In the genomic region with DNA sequence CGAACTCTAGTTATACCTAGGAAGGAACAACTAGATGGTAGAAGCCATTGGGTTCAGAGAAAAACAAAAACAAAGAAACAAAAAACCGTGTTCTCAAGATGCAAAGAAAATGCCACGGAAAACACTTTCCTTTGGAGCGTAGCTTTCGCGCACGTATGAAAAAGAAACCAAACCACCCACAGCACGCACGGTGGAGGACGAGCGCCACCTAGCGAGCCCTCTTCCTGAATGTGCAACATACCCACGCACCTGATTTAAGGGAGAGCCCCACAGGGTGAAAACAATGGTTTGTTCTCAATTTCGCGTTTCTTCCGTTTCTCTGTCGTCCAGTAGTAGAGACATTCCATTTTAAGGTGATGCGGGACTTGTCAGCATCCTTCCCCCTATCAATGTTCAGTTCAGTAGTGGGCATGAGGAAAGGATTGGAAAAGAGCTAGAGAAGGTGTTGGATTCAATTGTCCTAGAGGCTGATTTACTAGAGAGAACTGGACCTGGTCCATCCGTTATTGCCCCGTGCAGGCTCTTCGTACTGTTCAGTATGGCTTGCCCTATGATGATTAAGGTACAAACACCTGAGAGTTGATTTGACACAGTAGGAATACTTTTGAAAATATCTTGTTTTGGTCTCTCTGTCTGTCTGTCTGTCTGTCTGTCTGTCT, we compare ENCODE assay signal across 7 mouse cellular contexts. TPM values are rescaled to one million over a fixed set of nuclear protein-coding genes. Genes with fewer than 3 reads are reported as not detected.
A peak's percentile ranks its signal among the peaks of the same experiment; 100 is the strongest.
DNase-seq lines count a peak whose midpoint lies in the region; ATAC-seq lines count a peak whose summit lies in the region.

No protein-coding gene starts in this region.

- peak; percentile 91 to 92 for DNase-seq in adrenal gland, adult 18-20 months (ENCODE audit: low spot score in 2 of 2)
- peak; percentile 93 for DNase-seq in embryo, embryonic 11 days
- DNase-seq in gastrocnemius, postnatal 36 days = peak; percentile 76 to 85
- DNase-seq in left cerebral cortex, postnatal 25 days (ENCODE audit: low spot score in 2 of 2) = peak; percentile 82 to 86
- DNase-seq in midbrain, embryonic 10.5 days (ENCODE audit: low spot score) = peak; percentile 88
- peak; percentile 98 for DNase-seq in right cerebral cortex, postnatal 4 days

- H3K4me1 ChIP-seq in intestine, embryonic 15.5 days (replicated peaks) = peaks cover 13% of the 10 kb centered on the region
- peaks cover 32% of the 10 kb centered on the region for H3K4me1 ChIP-seq in midbrain, embryonic 10.5 days

- peak overlapping the region; percentile 34 for H3K4me2 ChIP-seq in intestine, embryonic 15.5 days (replicated peaks)

- H3K9ac ChIP-seq in intestine, embryonic 15.5 days = no peak overlapping the region

- H3K27me3 ChIP-seq in intestine, embryonic 15.5 days (replicated peaks) = peaks cover 33% of the 10 kb centered on the region
- H3K27me3 ChIP-seq in midbrain, embryonic 10.5 days (ENCODE audit: low read depth, poor library complexity, severe bottlenecking) = peaks cover 56% of the 10 kb centered on the region

- intact Hi-C loops in gastrocnemius, postnatal 36 days (cut with DNase I) = loop anchor here (2.0 to 10.0 kb wide), 3 partner anchors 224 to 716 kb away; no protein-coding TSS in a partner anchor
- intact Hi-C loops in left cerebral cortex, postnatal 25 days (cut with DNase I) = loop anchor here (1.0 kb wide), 2 partner anchors 643 to 716 kb away; no protein-coding TSS in a partner anchor

- ATAC-seq in intestine, embryonic 15.5 days = peak; percentile 73; the same call in 1 of the 2 replicates

- no peak overlapping the region for H3K27ac ChIP-seq in intestine, embryonic 15.5 days
- no peak overlapping the region for H3K27ac ChIP-seq in midbrain, embryonic 10.5 days (replicated peaks)

- 6% methylated on average over 21 of the region's 21 CpGs for WGBS in intestine, embryonic 15.5 days
- 5% methylated on average over 21 of the region's 21 CpGs for WGBS in midbrain, embryonic 10.5 days

- H3K36me3 ChIP-seq in intestine, embryonic 15.5 days = no peaks in the 10 kb centered on the region
- H3K36me3 ChIP-seq in midbrain, embryonic 10.5 days = no peaks in the 10 kb centered on the region

- H3K4me3 ChIP-seq in intestine, embryonic 15.5 days (replicated peaks) = peak overlapping the region; percentile 16
- peak overlapping the region; percentile 42 for H3K4me3 ChIP-seq in midbrain, embryonic 10.5 days

- H3K9me3 ChIP-seq in intestine, embryonic 15.5 days = no peaks in the 10 kb centered on the region
- no peaks in the 10 kb centered on the region for H3K9me3 ChIP-seq in midbrain, embryonic 10.5 days (replicated peaks)

RNA-seq across cellular contexts. Expression of gene Nkx3-2, which starts 4.2 kb away (rescaled TPM):
- under 1 TPM in 1 of 2 experiments, not detected in 1; 0.17 TPM for total RNA-seq in adrenal gland, adult 18-20 months (2021)
- total RNA-seq in gastrocnemius, postnatal 36 days (2021) = not detected
- 2.6 and 2.9 TPM in 2 replicates for polyA plus RNA-seq in intestine, embryonic 15.5 days (2015; fragmentation: Nextera tagmentation; extraction: Ambion mirVana)
- not detected for total RNA-seq in left cerebral cortex, postnatal 25 days (2021)
- polyA plus RNA-seq in midbrain, embryonic 10.5 days (2016; fragmentation: Nextera tagmentation; extraction: Ambion mirVana) = 0.17 and 0.40 TPM in 2 replicates
